Mouse (Mus musculus): Measurements from ENCODE around the gene Hnrnpab. TPM values are rescaled to one million over a fixed set of nuclear protein-coding genes. Genes with fewer than 3 reads are reported as not detected.
"Not testable (repeated sequence)": the region's sequence is repeated elsewhere in the genome, so short reads cannot be mapped to it uniquely, and the experiment has no call there.

The Hnrnpab gene
- polyA plus RNA-seq, 1 experiment: 174 TPM

GRCm38 (mm10) chr11:51622971-51623491, 16.4 kb upstream of the Hnrnpab start:
- no peak overlapping the region for H3K4me3 ChIP-seq (replicated peaks; ENCODE audit: extremely low read depth, low read depth, low read length)
- no peak for TF ChIP-seq POLR2A (IDR thresholded peaks at IDR 0.05; ENCODE audit: borderline replicate concordance, extremely low read depth, low read depth, low read length)
- no peak for TF ChIP-seq CTCF (IDR thresholded peaks at IDR 0.05; ENCODE audit: insufficient read depth, low read length)
- 63% methylated on average over 7 of the region's 7 CpGs for WGBS
- peaks cover 7% of the 10 kb centered on the region for H3K4me1 ChIP-seq (ENCODE audit: control insufficient read depth, insufficient read depth, low read length)
- no peak for DNase-seq

- no peak overlapping the region for H3K4me3 ChIP-seq (replicated peaks; ENCODE audit: extremely low read depth, low read depth, low read length)
- peaks cover 7% of the 10 kb centered on the region for H3K4me1 ChIP-seq (ENCODE audit: control insufficient read depth, insufficient read depth, low read length)
- TF ChIP-seq POLR2A (IDR thresholded peaks at IDR 0.05; ENCODE audit: borderline replicate concordance, extremely low read depth, low read depth, low read length) (no peak), CTCF (IDR thresholded peaks at IDR 0.05; ENCODE audit: insufficient read depth, low read length) (no peak)
- WGBS: 86% methylated on average over 2 of the region's 2 CpGs
- no peak for DNase-seq
Observed at GRCm38 (mm10) chr11:51621776-51622175, 15.1 kb upstream of the Hnrnpab start.

- peaks cover 11% of the 10 kb centered on the region for H3K4me1 ChIP-seq (ENCODE audit: control insufficient read depth, insufficient read depth, low read length)
- no peak for TF ChIP-seq CTCF (IDR thresholded peaks at IDR 0.05; ENCODE audit: insufficient read depth, low read length)
- TF ChIP-seq POLR2A (IDR thresholded peaks at IDR 0.05; ENCODE audit: borderline replicate concordance, extremely low read depth, low read depth, low read length): no peak
- under 1% methylated on average over 11 of the region's 11 CpGs for WGBS
- peak overlapping the region; percentile 97 for H3K4me3 ChIP-seq (replicated peaks; ENCODE audit: extremely low read depth, low read depth, low read length)
- DNase-seq: no peak
Observed at GRCm38 (mm10) chr11:51620084-51620483, 13.4 kb upstream of the Hnrnpab start.

GRCm38 (mm10) chr11:51619409-51620060, 12.9 kb upstream of the Hnrnpab start, which contains the start of gene Nhp2:
Gene Nhp2 (plus strand): TSS chr11:51619735.
- peak within 1 kb of the TSS; percentile 97 for H3K4me3 ChIP-seq (replicated peaks; ENCODE audit: extremely low read depth, low read depth, low read length)
- peaks cover 16% of the 10 kb centered on the region for H3K4me1 ChIP-seq (ENCODE audit: control insufficient read depth, insufficient read depth, low read length)
- under 1% methylated on average over 51 of the region's 51 CpGs for WGBS
- DNase-seq: peak; percentile 96
- TF ChIP-seq CTCF (IDR thresholded peaks at IDR 0.05; ENCODE audit: insufficient read depth, low read length) (no peak), POLR2A (IDR thresholded peaks at IDR 0.05; ENCODE audit: borderline replicate concordance, extremely low read depth, low read depth, low read length) (peak; percentile 36; the same call in 1 of the 2 replicates)

GRCm38 (mm10) chr11:51618894-51619408, 12.3 kb upstream of the Hnrnpab start:
- TF ChIP-seq POLR2A (IDR thresholded peaks at IDR 0.05; ENCODE audit: borderline replicate concordance, extremely low read depth, low read depth, low read length) (no peak), CTCF (IDR thresholded peaks at IDR 0.05; ENCODE audit: insufficient read depth, low read length) (no peak)
- H3K4me3 ChIP-seq (replicated peaks; ENCODE audit: extremely low read depth, low read depth, low read length): peak overlapping the region; percentile 58
- H3K4me1 ChIP-seq (ENCODE audit: control insufficient read depth, insufficient read depth, low read length): peaks cover 18% of the 10 kb centered on the region
- DNase-seq: no peak
- whole genome bisulfite sequencing: 38% methylated on average over 8 of the region's 8 CpGs

GRCm38 (mm10) chr11:51617693-51618092, 11.0 kb upstream of the Hnrnpab start:
- TF ChIP-seq POLR2A (IDR thresholded peaks at IDR 0.05; ENCODE audit: borderline replicate concordance, extremely low read depth, low read depth, low read length): no peak
- TF ChIP-seq CTCF (IDR thresholded peaks at IDR 0.05; ENCODE audit: insufficient read depth, low read length): peak; percentile 90
- peaks cover 18% of the 10 kb centered on the region for H3K4me1 ChIP-seq (ENCODE audit: control insufficient read depth, insufficient read depth, low read length)
- peak; percentile 55 for DNase-seq
- no peak overlapping the region for H3K4me3 ChIP-seq (replicated peaks; ENCODE audit: extremely low read depth, low read depth, low read length)
- WGBS: under 1% methylated on average over 4 of the region's 4 CpGs

GRCm38 (mm10) chr11:51616113-51616512, 9.5 kb upstream of the Hnrnpab start:
- H3K4me1 ChIP-seq (ENCODE audit: control insufficient read depth, insufficient read depth, low read length): peaks cover 18% of the 10 kb centered on the region
- DNase-seq; H3K4me3 ChIP-seq (replicated peaks; ENCODE audit: extremely low read depth, low read depth, low read length): not testable (repeated sequence)
- 86% methylated on average over 7 of the region's 7 CpGs for WGBS

GRCm38 (mm10) chr11:51615601-51616000, 9.0 kb upstream of the Hnrnpab start:
- Histone ChIP-seq H3K4me1 (ENCODE audit: control insufficient read depth, insufficient read depth, low read length) (peaks cover 18% of the 10 kb centered on the region), H3K4me3 (replicated peaks; ENCODE audit: extremely low read depth, low read depth, low read length) (peak overlapping the region; percentile 66)
- DNase-seq: peak; percentile 73
- WGBS: under 1% methylated on average over 14 of the region's 14 CpGs
- TF ChIP-seq POLR2A (IDR thresholded peaks at IDR 0.05; ENCODE audit: borderline replicate concordance, extremely low read depth, low read depth, low read length) (peak; percentile 95; the same call in 1 of the 2 replicates), CTCF (IDR thresholded peaks at IDR 0.05; ENCODE audit: insufficient read depth, low read length) (no peak)

- no peak for DNase-seq
- 13% methylated on average over 7 of the region's 7 CpGs for WGBS
- TF ChIP-seq POLR2A (IDR thresholded peaks at IDR 0.05; ENCODE audit: borderline replicate concordance, extremely low read depth, low read depth, low read length): peak; percentile 31; the same call in 1 of the 2 replicates
- TF ChIP-seq CTCF (IDR thresholded peaks at IDR 0.05; ENCODE audit: insufficient read depth, low read length): no peak
- Histone ChIP-seq H3K4me1 (ENCODE audit: control insufficient read depth, insufficient read depth, low read length) (peaks cover 14% of the 10 kb centered on the region), H3K4me3 (replicated peaks; ENCODE audit: extremely low read depth, low read depth, low read length) (peak overlapping the region; percentile 66)
Observed at GRCm38 (mm10) chr11:51615129-51615528, 8.5 kb upstream of the Hnrnpab start.

GRCm38 (mm10) chr11:51614256-51614655, 7.6 kb upstream of the Hnrnpab start:
- 72% methylated on average over 8 of the region's 8 CpGs for WGBS
- Histone ChIP-seq H3K4me1 (ENCODE audit: control insufficient read depth, insufficient read depth, low read length) (peaks cover 14% of the 10 kb centered on the region), H3K4me3 (replicated peaks; ENCODE audit: extremely low read depth, low read depth, low read length) (no peak overlapping the region)
- no peak for DNase-seq
- TF ChIP-seq CTCF (IDR thresholded peaks at IDR 0.05; ENCODE audit: insufficient read depth, low read length) (no peak), POLR2A (IDR thresholded peaks at IDR 0.05; ENCODE audit: borderline replicate concordance, extremely low read depth, low read depth, low read length) (no peak)

- H3K4me1 ChIP-seq (ENCODE audit: control insufficient read depth, insufficient read depth, low read length): peaks cover 11% of the 10 kb centered on the region
- WGBS: 80% methylated on average over 5 of the region's 5 CpGs
- DNase-seq; H3K4me3 ChIP-seq (replicated peaks; ENCODE audit: extremely low read depth, low read depth, low read length): not testable (repeated sequence)
Observed at GRCm38 (mm10) chr11:51609940-51610339, 3.3 kb upstream of the Hnrnpab start.
